Mouse (Mus musculus) E14TG2a.4 (cell line): ENCODE results near the gene Neurl1b.

ENCODE experiments used
- CTCF ChIP-seq: conservative IDR thresholded peaks from 2 replicates; pipeline ENCODE4 v1.5.1; 2014; ENCODE audit warnings: low read length
- NANOG ChIP-seq: IDR thresholded peaks from 2 replicates; pipeline ENCODE4 v1.6.1; 2014; ENCODE audit warnings: borderline replicate concordance, low read length, mixed read lengths
- POU5F1 ChIP-seq: IDR thresholded peaks from 2 replicates; pipeline ENCODE4 v1.6.1; 2014; ENCODE audit warnings: low read length, borderline replicate concordance

GRCm38 (mm10) chr17:26487917-26488316 lies 73.3 kb downstream of the Neurl1b start:
- TF ChIP-seq CTCF (no peak), NANOG (no peak), POU5F1 (no peak)
